Mouse (Mus musculus): ENCODE measurements at regions not wholly inside any gene's neighbourhood (a gene's known extent, or its start where the extent isn't known, plus 50 kb on each side); places are given as distances from the start of the nearest gene placed in this dataset.

GRCm38 (mm10) chr10:97178468-97178867 lies 300.9 kb upstream of the Dcn start:
- H3K4me2 ChIP-seq (ENCODE audit: low read depth, low read length), result no peak overlapping the region
- 60% methylated on average over 3 of the region's 3 CpGs for WGBS
- ATAC-seq (ENCODE audit: low read depth) (no peak), DNase-seq (ENCODE audit: low spot score) (no peak)
- no peaks in the 10 kb centered on the region for H3K4me1 ChIP-seq (ENCODE audit: control insufficient read depth, insufficient read depth, low read length)
- no peak overlapping the region for H3K9ac ChIP-seq (ENCODE audit: low read depth, low read length)
- no peaks in the 10 kb centered on the region for H3K9me3 ChIP-seq (ENCODE audit: control insufficient read depth, low read length)
- no peak overlapping the region for H3K4me3 ChIP-seq (ENCODE audit: low read depth, low read length)
- no peaks in the 10 kb centered on the region for H3K27me3 ChIP-seq (replicated peaks; ENCODE audit: control insufficient read depth, insufficient read depth, low read length)
- H3K27ac ChIP-seq (replicated peaks; ENCODE audit: low read depth, low read length), result no peak overlapping the region
- H3K36me3 ChIP-seq (ENCODE audit: control insufficient read depth, insufficient read depth, low read length), result no peaks in the 10 kb centered on the region

GRCm38 (mm10) chr10:97189696-97190095 lies 289.7 kb upstream of the Dcn start:
- H3K4me2 ChIP-seq (ENCODE audit: low read depth, low read length), result no peak overlapping the region
- no peaks in the 10 kb centered on the region for H3K36me3 ChIP-seq (ENCODE audit: control insufficient read depth, insufficient read depth, low read length)
- no peaks in the 10 kb centered on the region for H3K27me3 ChIP-seq (replicated peaks; ENCODE audit: control insufficient read depth, insufficient read depth, low read length)
- H3K27ac ChIP-seq (replicated peaks; ENCODE audit: low read depth, low read length), result no peak overlapping the region
- ATAC-seq (ENCODE audit: low read depth), result no peak
- no peak overlapping the region for H3K9ac ChIP-seq (ENCODE audit: low read depth, low read length)
- DNase-seq (ENCODE audit: low spot score), result no peak
- no peaks in the 10 kb centered on the region for H3K9me3 ChIP-seq (ENCODE audit: control insufficient read depth, low read length)
- H3K4me3 ChIP-seq (ENCODE audit: low read depth, low read length), result no peak overlapping the region
- H3K4me1 ChIP-seq (ENCODE audit: control insufficient read depth, insufficient read depth, low read length), result no peaks in the 10 kb centered on the region

- peak overlapping the region; percentile 29; the same call in 1 of the 2 replicates for H3K27ac ChIP-seq (replicated peaks; ENCODE audit: low read depth, low read length)
- peaks cover 20% of the 10 kb centered on the region for H3K4me1 ChIP-seq (ENCODE audit: control insufficient read depth, insufficient read depth, low read length)
- H3K4me2 ChIP-seq (ENCODE audit: low read depth, low read length), result no peak overlapping the region
- no peaks in the 10 kb centered on the region for H3K27me3 ChIP-seq (replicated peaks; ENCODE audit: control insufficient read depth, insufficient read depth, low read length)
- no peak overlapping the region for H3K4me3 ChIP-seq (ENCODE audit: low read depth, low read length)
- WGBS, result 57% methylated on average over 4 of the region's 4 CpGs
- H3K9ac ChIP-seq (ENCODE audit: low read depth, low read length), result no peak overlapping the region
- H3K36me3 ChIP-seq (ENCODE audit: control insufficient read depth, insufficient read depth, low read length), result no peaks in the 10 kb centered on the region
- H3K9me3 ChIP-seq (ENCODE audit: control insufficient read depth, low read length), result no peaks in the 10 kb centered on the region
- ATAC-seq (ENCODE audit: low read depth), result no peak
- peak; percentile 13 for DNase-seq (ENCODE audit: low spot score)
Measured at GRCm38 (mm10) chr10:97211238-97211695, 268.1 kb upstream of the Dcn start.

GRCm38 (mm10) chr10:97211785-97212398 lies 267.5 kb upstream of the Dcn start:
- Histone ChIP-seq H3K36me3 (ENCODE audit: control insufficient read depth, insufficient read depth, low read length) (no peaks in the 10 kb centered on the region), H3K4me2 (ENCODE audit: low read depth, low read length) (peak overlapping the region; percentile 8; the same call in 1 of the 2 replicates), H3K27me3 (replicated peaks; ENCODE audit: control insufficient read depth, insufficient read depth, low read length) (no peaks in the 10 kb centered on the region), H3K9me3 (ENCODE audit: control insufficient read depth, low read length) (no peaks in the 10 kb centered on the region), H3K4me1 (ENCODE audit: control insufficient read depth, insufficient read depth, low read length) (peaks cover 20% of the 10 kb centered on the region), H3K9ac (ENCODE audit: low read depth, low read length) (no peak overlapping the region), H3K4me3 (ENCODE audit: low read depth, low read length) (no peak overlapping the region), H3K27ac (replicated peaks; ENCODE audit: low read depth, low read length) (peak overlapping the region; percentile 29)
- peak; percentile 75 for DNase-seq (ENCODE audit: low spot score)
- ATAC-seq (ENCODE audit: low read depth), result peak; percentile 77
- 50% methylated on average over 7 of the region's 7 CpGs for WGBS

GRCm38 (mm10) chr10:97219474-97219873 lies 259.9 kb upstream of the Dcn start:
- ATAC-seq (ENCODE audit: low read depth), result peak; percentile 53; the same call in 1 of the 2 replicates
- 47% methylated on average over 3 of the region's 3 CpGs for WGBS
- no peak overlapping the region for H3K4me2 ChIP-seq (ENCODE audit: low read depth, low read length)
- no peaks in the 10 kb centered on the region for H3K27me3 ChIP-seq (replicated peaks; ENCODE audit: control insufficient read depth, insufficient read depth, low read length)
- no peak overlapping the region for H3K9ac ChIP-seq (ENCODE audit: low read depth, low read length)
- H3K4me1 ChIP-seq (ENCODE audit: control insufficient read depth, insufficient read depth, low read length), result peaks cover 4% of the 10 kb centered on the region; the same call in 1 of the 2 replicates
- H3K36me3 ChIP-seq (ENCODE audit: control insufficient read depth, insufficient read depth, low read length), result no peaks in the 10 kb centered on the region
- H3K4me3 ChIP-seq (ENCODE audit: low read depth, low read length), result no peak overlapping the region
- no peak overlapping the region for H3K27ac ChIP-seq (replicated peaks; ENCODE audit: low read depth, low read length)
- peak; percentile 86 for DNase-seq (ENCODE audit: low spot score)
- no peaks in the 10 kb centered on the region for H3K9me3 ChIP-seq (ENCODE audit: control insufficient read depth, low read length)

- peaks cover 4% of the 10 kb centered on the region; the same call in 1 of the 2 replicates for H3K4me1 ChIP-seq (ENCODE audit: control insufficient read depth, insufficient read depth, low read length)
- H3K4me3 ChIP-seq (ENCODE audit: low read depth, low read length), result no peak overlapping the region
- H3K9me3 ChIP-seq (ENCODE audit: control insufficient read depth, low read length), result no peaks in the 10 kb centered on the region
- no peaks in the 10 kb centered on the region for H3K27me3 ChIP-seq (replicated peaks; ENCODE audit: control insufficient read depth, insufficient read depth, low read length)
- H3K9ac ChIP-seq (ENCODE audit: low read depth, low read length), result no peak overlapping the region
- H3K36me3 ChIP-seq (ENCODE audit: control insufficient read depth, insufficient read depth, low read length), result no peaks in the 10 kb centered on the region
- 82% methylated on average over 3 of the region's 3 CpGs for WGBS
- H3K4me2 ChIP-seq (ENCODE audit: low read depth, low read length), result no peak overlapping the region
- H3K27ac ChIP-seq (replicated peaks; ENCODE audit: low read depth, low read length), result peak overlapping the region; percentile 29; the same call in 1 of the 2 replicates
- no peak for DNase-seq (ENCODE audit: low spot score)
- ATAC-seq (ENCODE audit: low read depth), result no peak
Measured at GRCm38 (mm10) chr10:97220431-97220830, 259.0 kb upstream of the Dcn start.

- Histone ChIP-seq H3K4me3 (ENCODE audit: low read depth, low read length) (no peak overlapping the region), H3K9ac (ENCODE audit: low read depth, low read length) (no peak overlapping the region), H3K4me2 (ENCODE audit: low read depth, low read length) (no peak overlapping the region), H3K36me3 (ENCODE audit: control insufficient read depth, insufficient read depth, low read length) (no peaks in the 10 kb centered on the region), H3K27me3 (replicated peaks; ENCODE audit: control insufficient read depth, insufficient read depth, low read length) (no peaks in the 10 kb centered on the region), H3K4me1 (ENCODE audit: control insufficient read depth, insufficient read depth, low read length) (no peaks in the 10 kb centered on the region), H3K9me3 (ENCODE audit: control insufficient read depth, low read length) (no peaks in the 10 kb centered on the region), H3K27ac (replicated peaks; ENCODE audit: low read depth, low read length) (no peak overlapping the region)
- 77% methylated on average over 4 of the region's 4 CpGs for WGBS
- ATAC-seq (ENCODE audit: low read depth) (no peak), DNase-seq (ENCODE audit: low spot score) (no peak)
Measured at GRCm38 (mm10) chr10:97235631-97236030, 243.8 kb upstream of the Dcn start.

- WGBS, result 63% methylated on average over 2 of the region's 2 CpGs
- DNase-seq (ENCODE audit: low spot score) (no peak), ATAC-seq (ENCODE audit: low read depth) (no peak)
- no peaks in the 10 kb centered on the region for H3K36me3 ChIP-seq (ENCODE audit: control insufficient read depth, insufficient read depth, low read length)
- no peak overlapping the region for H3K4me3 ChIP-seq (ENCODE audit: low read depth, low read length)
- no peaks in the 10 kb centered on the region for H3K27me3 ChIP-seq (replicated peaks; ENCODE audit: control insufficient read depth, insufficient read depth, low read length)
- H3K4me2 ChIP-seq (ENCODE audit: low read depth, low read length), result no peak overlapping the region
- H3K4me1 ChIP-seq (ENCODE audit: control insufficient read depth, insufficient read depth, low read length), result no peaks in the 10 kb centered on the region
- no peak overlapping the region for H3K27ac ChIP-seq (replicated peaks; ENCODE audit: low read depth, low read length)
- no peak overlapping the region for H3K9ac ChIP-seq (ENCODE audit: low read depth, low read length)
- H3K9me3 ChIP-seq (ENCODE audit: control insufficient read depth, low read length), result no peaks in the 10 kb centered on the region
Measured at GRCm38 (mm10) chr10:97241476-97241875, 237.9 kb upstream of the Dcn start.

- Histone ChIP-seq H3K4me1 (ENCODE audit: control insufficient read depth, insufficient read depth, low read length) (no peaks in the 10 kb centered on the region), H3K4me2 (ENCODE audit: low read depth, low read length) (no peak overlapping the region), H3K36me3 (ENCODE audit: control insufficient read depth, insufficient read depth, low read length) (no peaks in the 10 kb centered on the region), H3K27me3 (replicated peaks; ENCODE audit: control insufficient read depth, insufficient read depth, low read length) (no peaks in the 10 kb centered on the region), H3K27ac (replicated peaks; ENCODE audit: low read depth, low read length) (no peak overlapping the region), H3K9me3 (ENCODE audit: control insufficient read depth, low read length) (no peaks in the 10 kb centered on the region), H3K4me3 (ENCODE audit: low read depth, low read length) (no peak overlapping the region), H3K9ac (ENCODE audit: low read depth, low read length) (no peak overlapping the region)
- peak; percentile 61 for DNase-seq (ENCODE audit: low spot score)
- WGBS, result 79% methylated on average over 3 of the region's 3 CpGs
- ATAC-seq (ENCODE audit: low read depth), result no peak
Measured at GRCm38 (mm10) chr10:97245674-97246073, 233.7 kb upstream of the Dcn start.
